Mouse (Mus musculus): ENCODE measurements around the gene Atf6.

The Atf6 gene

DNA sequence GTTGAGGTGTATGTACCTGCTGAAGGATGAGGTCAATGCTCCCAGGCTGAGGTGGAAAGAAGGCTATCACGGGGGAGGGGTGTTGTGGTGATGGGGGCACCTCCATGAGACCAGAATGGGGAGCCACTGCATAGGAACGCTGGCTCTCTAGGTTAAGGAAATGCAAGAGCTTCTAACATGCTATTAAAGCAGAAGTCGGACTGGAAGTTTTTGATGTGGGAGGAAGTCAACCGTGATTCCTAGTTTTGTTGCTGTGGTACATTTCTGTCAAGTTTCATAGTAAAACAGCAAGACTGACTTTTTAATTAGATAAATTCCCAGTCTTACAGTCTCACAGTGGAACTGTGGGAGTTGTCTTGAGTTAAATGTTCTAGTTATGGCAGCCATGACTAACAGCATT, 161.5 kb downstream of the Atf6 start:
- DNase-seq (ENCODE audit: low spot score in 2 of 2), result no peak

DNA sequence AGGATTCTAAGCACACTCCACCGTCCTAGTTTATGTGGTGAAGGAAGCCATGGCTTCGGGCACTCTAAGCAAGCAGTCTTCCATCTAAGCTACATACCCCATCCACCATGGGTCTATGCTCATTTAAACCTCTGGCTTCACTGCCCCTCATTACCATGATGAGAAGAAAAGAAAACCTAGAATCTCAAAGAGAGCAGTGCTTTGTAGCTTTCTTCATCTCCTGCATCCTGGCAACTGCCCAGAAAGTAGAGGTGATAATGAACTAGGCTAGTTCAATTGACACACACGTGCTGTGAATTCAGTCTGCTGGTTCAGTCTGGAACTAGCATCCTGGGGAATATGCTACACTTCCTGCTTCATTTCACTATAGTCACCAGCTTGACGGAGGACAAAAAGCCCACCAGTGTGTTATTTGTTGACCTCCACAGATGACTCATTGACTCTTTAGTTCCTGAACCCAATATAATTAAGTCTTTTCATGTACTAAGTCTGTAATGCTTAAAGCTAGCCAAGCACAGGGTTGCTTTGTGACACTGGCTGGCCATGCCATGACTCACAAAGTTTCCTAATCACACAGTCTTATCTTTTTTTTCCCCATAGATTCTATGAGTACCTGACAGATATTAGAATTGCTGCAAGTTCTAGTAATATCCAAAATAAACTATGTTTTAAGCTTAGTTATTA, 162.5 kb downstream of the Atf6 start:
- no peak for DNase-seq (ENCODE audit: low spot score in 2 of 2)

DNA sequence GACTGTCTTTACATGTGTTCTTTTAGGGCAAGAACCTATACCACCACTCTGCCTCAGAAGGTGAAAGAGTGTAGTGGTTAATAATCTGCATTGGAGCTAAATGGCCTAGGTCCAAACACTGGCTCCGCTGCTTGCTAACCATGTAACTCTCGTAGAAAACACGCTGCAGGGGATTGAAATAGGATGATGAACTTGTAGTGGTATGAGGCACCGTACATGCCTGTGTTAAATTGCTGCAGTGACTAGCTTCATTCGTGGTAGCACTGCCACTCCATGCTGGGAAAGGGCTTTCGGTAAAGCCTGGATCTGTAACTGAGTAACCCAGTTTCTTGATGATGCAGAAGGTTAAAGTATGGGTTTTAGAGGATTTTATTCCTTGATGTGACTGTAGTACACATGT, 163.5 kb downstream of the Atf6 start:
- no peak for DNase-seq (ENCODE audit: low spot score in 2 of 2)

DNA sequence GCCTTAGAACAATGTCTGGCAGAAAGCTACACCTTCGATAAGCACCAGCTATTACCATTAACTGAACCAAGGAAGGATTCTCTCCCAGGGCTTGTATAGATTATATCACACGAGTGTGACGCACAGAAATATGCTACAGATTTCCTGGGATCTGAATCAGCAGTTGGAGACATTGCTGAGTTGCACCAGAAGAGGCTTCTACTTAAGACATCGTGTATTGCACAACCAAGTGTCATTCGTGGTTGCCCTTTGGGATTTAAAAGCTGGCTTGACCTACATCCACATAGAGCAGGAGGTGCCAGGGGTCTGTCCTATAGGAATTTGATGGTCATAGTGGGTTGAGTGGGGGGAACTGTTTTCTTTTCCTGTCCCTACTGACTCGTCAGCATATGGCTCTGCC, 164.6 kb downstream of the Atf6 start:
- no peak for DNase-seq (ENCODE audit: low spot score in 2 of 2)

DNA sequence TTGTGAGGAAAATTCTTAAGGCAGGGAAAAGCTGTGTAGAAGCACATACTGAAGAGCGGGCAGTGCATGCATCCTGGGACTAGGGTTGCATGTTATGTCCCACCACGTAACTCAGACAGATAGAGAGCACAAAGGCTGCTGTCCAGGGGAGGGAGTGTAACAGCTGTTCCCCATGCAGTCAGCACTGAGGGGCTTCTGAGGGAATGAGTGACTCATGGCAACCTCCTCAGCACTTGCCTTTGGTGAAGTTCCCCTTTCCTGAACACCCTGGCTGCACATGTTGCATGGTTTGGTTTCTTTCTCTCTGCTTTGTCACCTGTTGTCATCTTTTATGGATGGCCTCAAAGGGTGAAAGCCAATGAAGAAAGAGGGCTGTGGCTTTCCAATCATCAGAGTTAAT, 165.3 kb downstream of the Atf6 start:
- DNase-seq (ENCODE audit: low spot score in 2 of 2), result no peak

DNA sequence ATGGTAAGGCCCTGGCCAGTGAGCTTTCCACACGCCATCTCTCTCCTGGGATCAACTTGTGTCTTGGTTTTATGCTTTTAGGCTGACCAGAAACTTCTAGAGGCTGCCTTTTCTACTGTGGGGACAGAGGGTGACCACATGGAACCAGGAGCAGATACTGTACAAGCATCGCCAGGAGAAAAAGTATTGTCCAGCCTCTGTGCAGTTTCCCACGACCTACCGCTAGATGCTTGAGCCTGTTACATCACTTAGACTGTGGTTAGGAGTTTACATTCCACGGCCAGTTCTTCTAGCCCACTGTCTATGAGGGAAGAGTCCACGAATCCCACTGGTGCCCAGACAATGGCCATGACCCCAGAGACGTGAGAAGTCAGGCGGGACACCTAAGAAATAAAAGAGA, 166.0 kb downstream of the Atf6 start:
- no peak for DNase-seq (ENCODE audit: low spot score in 2 of 2)

DNA sequence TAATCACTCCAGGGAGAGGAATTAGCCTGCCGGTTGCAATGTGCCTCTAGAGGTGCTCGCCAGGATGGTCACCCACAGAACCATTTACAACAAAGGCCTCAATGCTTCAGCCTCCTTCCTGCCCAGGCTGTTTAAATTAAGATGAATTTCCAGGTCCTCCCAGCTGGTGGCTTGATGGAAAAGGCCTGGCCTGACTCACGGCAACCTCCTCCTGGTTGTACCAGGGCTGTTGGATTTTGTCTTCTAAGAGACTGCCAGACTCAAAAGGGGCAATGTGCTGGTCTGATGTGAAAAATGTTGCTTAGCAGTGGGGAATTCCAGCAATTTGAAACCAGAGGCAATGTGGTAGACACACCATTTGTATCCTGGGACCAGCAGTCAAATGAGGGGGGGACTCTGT, 166.4 kb downstream of the Atf6 start:
- DNase-seq (ENCODE audit: low spot score in 2 of 2), result no peak

DNA sequence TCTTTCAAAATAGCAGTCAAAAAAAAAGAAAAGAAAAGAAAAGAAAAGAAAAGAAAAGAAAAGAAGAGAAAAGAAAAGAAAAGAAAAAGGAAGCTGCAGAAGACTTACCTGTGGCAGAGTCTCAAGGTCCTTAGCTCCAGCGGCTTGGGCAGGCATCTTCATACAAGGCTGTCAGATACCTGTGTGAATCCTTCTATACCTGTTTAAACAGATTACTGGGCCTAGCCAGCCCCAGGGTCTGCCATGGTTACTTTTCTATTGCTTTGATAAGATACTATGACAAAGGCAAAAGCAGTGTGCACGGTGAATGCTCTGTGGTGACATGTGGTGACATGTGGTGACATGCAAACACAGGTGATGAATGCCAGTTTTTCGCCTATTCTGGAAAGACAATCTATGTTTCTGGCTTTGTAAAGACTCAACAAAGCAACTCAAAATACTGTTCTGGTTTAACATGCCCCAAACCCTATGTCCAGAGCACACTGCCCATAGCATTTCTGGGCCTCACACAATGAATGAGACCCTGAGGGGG, 167.0 kb downstream of the Atf6 start:
- DNase-seq (ENCODE audit: low spot score in 2 of 2), result no peak

DNA sequence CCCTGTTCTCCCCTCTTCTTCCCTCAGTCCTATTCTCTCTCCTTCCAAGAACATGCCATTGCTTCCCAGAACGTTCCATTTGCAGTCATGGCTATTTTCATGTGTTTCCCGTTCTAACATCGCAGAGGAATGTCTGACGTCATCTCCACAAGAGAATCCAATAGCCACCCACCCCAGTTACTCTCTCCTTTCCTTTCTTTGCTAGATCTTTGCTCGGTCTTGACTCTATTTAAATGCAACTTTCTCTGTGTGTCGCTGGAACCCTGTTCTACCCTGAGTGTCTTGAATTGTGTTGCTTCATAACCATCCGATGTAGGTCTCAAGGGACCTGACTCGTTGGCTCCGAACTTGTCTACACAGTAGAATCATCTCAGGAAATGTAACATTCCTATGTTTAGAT, 168.0 kb downstream of the Atf6 start:
- DNase-seq (ENCODE audit: low spot score in 2 of 2), result peak; percentile 35 to 46

DNA sequence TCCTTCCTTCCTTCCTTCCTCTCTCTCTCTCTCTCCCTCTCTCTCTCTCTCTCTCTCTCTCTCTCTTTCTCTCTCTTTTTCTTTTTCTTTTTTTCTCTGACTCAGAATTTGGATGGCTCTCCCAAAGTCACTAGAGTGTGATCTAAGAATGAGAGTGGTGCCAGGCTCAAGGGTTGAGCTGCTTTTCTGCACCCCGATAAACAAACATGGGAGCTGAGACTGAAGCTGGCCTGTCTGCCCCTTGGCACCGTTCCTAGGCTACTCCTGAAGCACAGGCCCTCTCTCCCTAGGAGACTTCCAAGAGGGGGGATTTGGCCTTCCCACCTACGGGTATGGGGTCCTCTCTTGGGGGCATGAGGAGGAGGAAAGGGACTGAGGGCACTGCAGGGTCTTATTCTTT, 168.8 kb downstream of the Atf6 start:
- no peak for DNase-seq (ENCODE audit: low spot score in 2 of 2)

DNA sequence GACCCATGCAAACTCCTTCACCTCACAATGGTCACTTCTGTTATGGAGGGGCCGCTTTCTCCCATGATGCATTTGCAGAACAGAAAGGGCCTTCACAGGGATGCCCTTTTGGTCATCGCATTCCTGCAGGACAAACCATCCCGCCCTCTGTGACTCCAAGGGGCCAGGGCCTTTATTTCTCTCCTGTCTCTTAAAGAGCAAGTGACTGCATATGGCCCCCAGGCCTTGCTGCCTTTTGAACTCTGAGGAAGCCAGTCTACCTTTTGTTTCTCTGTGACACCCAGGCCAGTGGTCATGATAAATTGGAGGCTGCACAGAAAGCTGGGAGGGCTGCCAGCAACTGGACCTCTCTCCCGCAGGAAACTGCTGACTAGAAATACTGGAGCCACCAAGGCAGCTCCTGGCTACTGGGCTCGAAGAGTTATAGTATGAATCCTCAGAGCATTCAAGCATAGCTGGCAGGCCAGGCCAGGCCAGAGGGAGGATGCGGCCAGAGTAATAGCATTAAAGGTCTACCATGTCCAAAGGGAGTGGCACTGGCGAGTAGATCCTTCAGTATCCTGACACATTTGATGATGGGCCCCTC, 169.7 kb downstream of the Atf6 start:
- DNase-seq (ENCODE audit: low spot score in 2 of 2), result no peak

DNA sequence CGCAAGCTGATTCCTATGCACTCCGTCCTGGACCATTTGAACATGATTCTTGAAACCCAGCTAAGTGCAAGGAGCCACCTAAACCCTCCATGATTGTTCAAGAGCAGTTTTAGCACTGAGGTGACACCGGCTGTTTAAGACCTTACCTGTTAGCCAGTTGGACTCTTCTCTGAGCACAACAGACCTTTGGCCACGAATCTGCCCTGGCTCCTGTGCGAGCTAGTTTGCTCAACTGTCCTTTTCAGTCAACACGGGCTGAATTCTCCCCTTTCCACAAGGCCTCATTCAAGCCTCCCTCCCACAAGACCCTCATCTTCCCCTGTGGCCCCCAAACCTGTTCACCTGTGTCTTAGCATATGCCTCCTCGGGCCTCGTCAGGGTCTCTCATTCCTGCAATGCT, 170.6 kb downstream of the Atf6 start:
- DNase-seq (ENCODE audit: low spot score in 2 of 2), result no peak

DNA sequence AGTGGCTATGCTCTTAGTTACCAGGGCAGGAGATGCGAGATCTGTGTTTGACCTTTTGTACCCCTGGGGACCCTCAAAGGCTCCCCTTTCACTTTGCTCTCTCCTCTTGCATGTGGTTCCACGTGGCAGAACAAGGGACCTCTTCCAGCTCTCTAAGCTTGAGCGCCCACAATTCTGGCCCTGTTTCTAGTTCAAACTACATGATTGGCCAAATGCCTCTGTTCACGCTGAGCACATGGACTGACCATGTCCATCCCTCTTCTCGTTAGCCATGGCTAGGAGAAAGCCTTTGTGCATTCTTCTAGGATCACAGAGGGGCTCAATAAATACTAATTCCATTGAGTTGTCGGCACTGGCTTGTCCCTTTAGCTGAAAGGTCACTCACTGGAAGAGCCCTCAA, 172.2 kb downstream of the Atf6 start:
- DNase-seq (ENCODE audit: low spot score in 2 of 2), result no peak

DNA sequence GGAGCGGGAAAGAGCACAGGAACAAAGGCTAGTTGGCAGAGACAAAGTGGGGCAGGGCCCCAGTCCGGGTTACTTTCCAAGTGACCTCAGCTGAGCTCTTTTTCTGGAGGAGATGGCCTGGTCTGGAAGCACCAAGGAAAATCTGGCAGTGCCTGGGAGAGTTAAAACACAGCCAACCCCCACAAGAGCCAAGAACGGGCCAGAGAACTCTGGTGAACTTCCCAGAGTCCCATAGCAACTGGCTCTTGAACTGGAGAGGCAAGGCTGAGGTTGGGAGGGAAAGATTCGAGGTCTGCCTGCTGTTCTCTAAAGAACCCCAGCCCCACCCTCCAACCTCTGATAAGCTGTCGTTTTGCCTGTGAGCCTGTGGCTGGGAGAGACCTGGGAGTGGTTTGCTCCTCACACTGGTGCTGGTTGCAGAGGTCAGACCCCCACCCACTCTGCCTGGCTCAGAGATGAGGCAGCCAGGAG, 172.7 kb downstream of the Atf6 start:
- DNase-seq (ENCODE audit: low spot score in 2 of 2), result peak; percentile 83 to 88

DNA sequence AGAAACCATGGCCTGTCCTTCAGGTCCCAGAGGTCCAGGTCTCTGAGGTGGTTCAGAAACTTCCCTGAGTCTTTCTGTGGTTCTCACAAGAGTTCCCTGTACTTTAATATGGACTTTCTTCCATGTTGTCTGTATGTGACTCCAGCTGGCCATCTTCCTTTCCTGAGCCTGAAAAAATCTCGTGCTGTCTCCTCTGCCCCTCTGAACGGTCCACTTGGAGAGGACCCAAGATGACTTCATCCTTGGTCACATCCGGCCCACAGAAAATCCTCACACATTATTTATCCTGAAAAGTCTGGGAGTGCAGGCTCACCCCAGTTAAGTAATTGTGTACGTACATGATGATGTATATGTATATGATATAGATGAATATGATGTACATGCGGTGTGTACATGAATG, 176.3 kb downstream of the Atf6 start:
- peak in 1 of 2 experiments; percentile 28 for DNase-seq (ENCODE audit: low spot score in 2 of 2)

DNA sequence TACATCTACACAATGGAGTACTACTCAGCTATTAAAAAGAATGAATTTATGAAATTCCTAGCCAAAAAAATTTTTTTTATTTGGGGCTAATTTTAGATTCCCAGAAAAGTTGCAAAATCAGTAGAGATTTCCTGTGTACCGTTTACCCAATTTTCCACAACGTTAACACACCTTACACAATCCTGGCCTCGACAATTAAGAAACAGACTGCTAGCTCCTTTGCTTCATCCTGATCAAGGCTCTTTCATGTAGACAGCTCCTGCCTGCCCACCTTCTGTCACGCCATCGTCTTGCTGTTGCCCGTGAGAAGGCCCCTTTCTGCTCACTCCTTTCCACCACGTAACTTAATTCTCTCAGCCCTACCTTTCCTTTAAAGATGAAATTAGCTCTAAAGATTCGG, 177.8 kb downstream of the Atf6 start:
- no peak for DNase-seq (ENCODE audit: low spot score in 2 of 2)

DNA sequence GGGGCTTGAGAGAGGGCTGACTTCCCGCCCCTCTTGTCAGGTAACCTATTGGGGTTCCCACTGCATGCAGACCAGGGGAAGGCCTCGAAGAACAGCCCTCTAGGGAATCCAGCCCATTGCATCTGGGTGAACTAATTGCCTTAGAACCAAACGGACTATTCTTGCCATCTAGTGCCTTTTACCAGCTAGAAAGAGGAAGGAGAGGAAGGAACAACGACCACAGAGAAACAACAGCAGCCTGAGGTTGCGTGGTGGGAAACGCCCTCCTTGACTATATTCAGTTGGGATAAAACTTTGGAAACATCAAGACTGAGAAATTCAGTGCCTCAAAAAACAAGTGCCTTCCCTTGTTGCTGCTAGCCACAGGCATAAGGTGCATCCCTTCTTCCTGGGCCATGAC, 183.7 kb downstream of the Atf6 start:
- DNase-seq (ENCODE audit: low spot score in 2 of 2), result no peak

DNA sequence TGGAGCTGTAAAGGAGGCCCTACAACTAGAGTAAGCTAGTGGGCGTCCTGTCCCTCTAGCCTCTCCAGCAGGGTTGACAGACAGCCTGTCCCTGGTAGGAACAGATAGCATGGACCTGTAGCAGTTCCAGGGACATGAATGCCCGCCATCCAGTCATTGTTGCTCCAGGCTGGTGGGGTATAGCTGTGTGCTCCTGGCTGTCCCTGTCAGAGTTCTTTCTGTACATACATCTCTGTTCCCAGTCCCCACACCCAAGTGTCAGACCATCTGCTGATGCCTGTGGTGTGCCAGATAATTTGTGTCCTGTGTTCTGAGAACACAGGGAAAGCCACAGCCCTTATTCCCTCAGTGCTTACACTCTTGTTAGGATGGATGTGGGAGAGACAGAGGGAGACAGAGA, 187.9 kb downstream of the Atf6 start:
- DNase-seq (ENCODE audit: low spot score in 2 of 2), result no peak

DNA sequence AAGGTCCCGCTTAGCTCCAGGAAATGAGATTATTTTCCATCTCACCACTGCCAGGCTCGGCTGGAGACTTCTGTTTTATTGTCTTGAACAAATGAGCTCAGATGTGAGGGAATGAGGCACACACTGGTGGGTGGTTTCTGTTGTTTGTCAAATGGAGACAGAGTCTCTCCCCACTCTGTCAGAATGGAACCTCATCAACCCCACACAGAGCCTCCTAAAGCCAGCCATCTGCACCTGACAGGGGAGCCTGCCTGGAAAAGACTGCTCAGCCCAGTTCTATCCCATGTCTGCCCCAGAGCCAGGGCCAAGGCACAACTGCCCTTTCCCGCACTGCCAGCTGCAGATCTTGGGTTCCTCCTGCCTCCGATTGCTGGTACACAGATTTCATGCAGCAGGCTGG, 188.7 kb downstream of the Atf6 start:
- no peak for DNase-seq (ENCODE audit: low spot score in 2 of 2)

DNA sequence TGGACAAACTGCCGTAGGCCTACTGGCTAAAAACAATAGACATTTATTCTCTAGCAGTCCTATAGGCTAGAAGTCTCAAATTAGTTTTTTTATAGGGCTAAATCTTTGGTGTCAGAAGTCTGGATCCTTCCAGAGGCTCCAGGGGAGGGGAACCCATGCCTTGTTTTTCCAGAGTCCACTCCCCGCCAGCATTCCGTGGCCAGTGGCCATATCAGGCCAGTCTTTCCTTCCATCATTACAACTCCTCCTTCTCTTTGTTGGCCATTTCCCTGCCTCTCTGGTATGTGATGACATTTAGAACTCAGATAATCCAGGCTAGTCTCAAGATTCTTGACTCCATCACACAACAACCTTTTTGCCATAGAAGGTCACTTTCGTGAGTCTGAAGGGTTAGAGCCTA, 189.9 kb downstream of the Atf6 start:
- peak in 1 of 2 experiments; percentile 37 for DNase-seq (ENCODE audit: low spot score in 2 of 2)

DNA sequence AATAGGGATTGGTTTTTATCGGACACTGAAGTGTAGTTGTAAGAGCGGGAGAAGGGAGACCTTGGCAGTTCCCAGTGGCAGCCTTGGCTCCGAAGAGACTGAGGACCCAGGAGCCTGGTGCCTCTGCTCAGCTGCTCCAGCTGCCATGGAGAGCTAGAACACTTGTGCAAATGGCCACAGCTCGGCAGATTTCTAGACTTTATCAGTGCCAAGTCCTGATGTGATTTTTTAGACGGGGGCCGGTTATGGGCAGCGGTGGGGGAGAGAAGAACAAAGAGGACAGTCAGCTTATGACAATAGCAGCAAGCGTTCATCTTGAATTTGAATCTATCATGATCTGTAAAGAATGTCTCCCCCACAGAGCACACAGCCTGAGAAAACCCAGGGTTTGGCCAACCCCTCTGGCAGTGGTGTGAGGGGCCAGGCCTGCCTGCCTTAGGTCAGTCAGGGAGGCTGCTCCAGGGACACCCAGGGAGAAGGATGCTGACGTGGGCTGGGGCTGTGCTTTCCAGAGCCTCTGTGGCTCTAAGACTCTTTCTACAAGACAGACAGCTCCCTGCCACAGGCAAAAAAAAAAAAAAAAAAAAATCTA, 193.3 kb downstream of the Atf6 start:
- peak in 1 of 2 experiments; percentile 38 for DNase-seq (ENCODE audit: low spot score in 2 of 2)

DNA sequence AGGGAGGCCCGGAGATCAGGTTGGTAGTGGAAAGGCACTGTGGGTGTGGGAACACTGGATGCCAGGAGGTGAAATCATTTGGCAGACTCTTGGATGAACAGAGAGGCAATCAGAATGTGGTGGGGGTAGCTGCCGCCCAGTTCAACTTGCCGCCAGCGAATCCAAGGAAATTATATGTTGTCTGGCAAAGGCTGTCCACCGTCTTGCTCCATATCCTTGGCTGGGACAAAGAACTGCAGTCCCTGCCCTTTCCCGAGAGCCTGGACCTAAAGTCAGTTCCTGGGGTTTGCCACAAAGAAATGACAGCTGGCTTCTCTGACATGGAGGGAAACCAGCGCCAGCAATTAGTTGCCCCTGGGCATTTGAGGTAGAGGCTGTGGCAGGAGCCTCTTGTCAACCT, 202.4 kb downstream of the Atf6 start:
- no peak for DNase-seq (ENCODE audit: low spot score in 2 of 2)

DNA sequence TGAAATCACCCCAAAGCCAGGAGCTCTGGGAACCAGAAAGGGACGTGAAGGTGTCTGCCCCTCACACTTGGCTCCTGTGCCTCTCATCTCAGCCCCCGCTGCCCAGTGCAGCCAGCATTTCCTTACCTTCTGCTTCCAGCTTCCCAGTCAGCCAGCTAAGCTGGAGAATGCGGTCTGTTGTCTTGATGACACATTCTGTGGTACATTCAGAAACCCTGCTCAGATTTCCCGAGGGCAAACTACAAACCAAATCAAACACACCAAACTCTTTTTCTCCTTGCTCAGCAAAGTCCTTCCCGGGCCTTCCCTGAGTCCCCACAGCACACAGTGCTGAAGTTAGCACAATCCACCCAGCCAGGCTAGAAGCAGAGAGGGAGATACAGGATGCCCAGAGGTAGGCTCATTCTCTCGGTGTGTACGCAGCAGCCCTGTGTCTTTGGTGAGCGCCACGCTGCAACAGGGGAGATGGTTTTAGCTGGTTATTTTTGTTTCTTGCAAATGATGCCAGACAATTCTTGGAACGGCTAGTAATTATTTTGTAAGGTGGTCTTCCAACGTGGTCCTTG, 202.9 kb downstream of the Atf6 start:
- no peak for DNase-seq (ENCODE audit: low spot score in 2 of 2)

Measured in heart, adult 9 months (tissue).